Mouse (Mus musculus) heart, adult 2 months (tissue): ENCODE data around the gene Adh1.

Experiments used
- CTCF ChIP-seq: fragments of 200-600 bp; IDR thresholded peaks from 2 replicates; pipeline ENCODE4 v1.8.1; 2022; ENCODE audit warnings: antibody characterized with exemption, mild to moderate bottlenecking, moderate library complexity
- POLR2A ChIP-seq: fragments of 200-500 bp; IDR thresholded peaks from 2 replicates; pipeline ENCODE4 v1.6.1; 2011; ENCODE audit warnings: mild to moderate bottlenecking, low read depth, low read length, control low read depth; ENCODE audit not compliant: insufficient read depth

DNA sequence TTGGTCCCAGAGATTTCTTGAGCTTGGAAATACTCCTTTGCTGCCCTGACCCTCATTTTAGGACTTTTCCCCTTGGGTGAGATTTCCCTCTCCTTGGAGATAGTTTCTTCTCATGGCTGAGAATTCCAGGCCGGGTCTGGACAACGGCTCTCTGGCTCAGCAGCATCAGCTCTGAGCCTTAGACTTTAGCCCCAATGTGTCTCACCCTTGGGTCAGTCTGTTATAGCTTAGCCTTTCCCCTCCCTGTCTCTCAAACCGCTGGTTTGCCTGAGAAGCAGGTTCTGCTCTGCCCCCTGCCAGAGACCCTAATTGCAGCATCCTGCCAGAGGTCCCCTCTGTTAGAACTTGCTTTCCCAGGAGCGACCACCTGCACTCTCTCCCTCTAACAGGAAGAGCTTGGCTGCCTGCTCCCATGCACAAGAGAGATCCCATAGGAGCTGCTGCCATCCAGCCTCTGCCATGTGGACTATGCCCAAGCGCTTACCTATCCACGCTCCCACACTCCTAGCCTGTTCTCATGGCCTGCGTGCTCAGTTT, 16.4 kb upstream of the Adh1 start:
- TF ChIP-seq CTCF (no peak), POLR2A (no peak)
